Mouse (Mus musculus) gastrocnemius, postnatal 14 days (tissue): ENCODE measurements around the gene Qrfp. TPM values are rescaled to one million over a fixed set of nuclear protein-coding genes. Genes with fewer than 3 reads are reported as not detected.

Source experiments
- DNase-seq: peaks from one replicate; pipeline ENCODE4 v3.0.0; 2021; ENCODE audit warnings: mixed read lengths
- intact Hi-C: fragments of 180-260 bp; cut with DNase I; formaldehyde crosslinking; loops from one replicate; pipeline ENCODE4 v1.15.1; 2025; ENCODE audit warnings: low total_unique reads
- long read RNA-seq, 2 experiments: library from polyadenylated mRNA; stranded (forward); transcript quantifications; one replicate each; pipeline ENCODE4 v2.0.0; 2021
- total RNA-seq, 2 experiments: library from RNA; stranded (reverse); gene quantifications; 2 replicates each; pipeline ENCODE4 v1.2.3; 2021

Qrfp gene
- not detected for total RNA-seq
- long read RNA-seq, experiment 1: 0 reads
- long read RNA-seq, experiment 2: 0 reads

DNA sequence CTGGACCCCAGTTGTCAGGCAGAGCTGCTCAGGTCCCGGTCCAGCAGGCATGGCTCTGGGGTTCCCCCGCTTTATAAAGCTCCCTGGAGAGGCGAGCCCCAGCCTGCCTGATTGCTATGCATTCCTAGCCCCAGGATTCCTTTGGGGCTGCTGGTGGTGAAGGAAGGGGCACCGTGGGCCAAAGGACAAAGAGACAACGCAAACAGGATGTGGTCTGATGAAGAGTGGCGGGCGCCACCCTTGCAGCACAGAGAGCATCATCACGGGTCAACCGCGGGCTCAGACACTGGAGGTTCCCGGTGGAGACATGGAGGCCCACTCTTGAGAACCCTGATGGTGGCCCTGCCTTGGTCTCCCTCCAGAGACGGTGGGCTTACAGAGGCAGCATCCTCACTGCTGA lies at the start of gene Qrfp:
Gene Qrfp (minus strand): TSS at position 137 of the 400 bp plus-strand sequence.
- intact Hi-C loops: no loop called here
- DNase-seq: no peak

DNA sequence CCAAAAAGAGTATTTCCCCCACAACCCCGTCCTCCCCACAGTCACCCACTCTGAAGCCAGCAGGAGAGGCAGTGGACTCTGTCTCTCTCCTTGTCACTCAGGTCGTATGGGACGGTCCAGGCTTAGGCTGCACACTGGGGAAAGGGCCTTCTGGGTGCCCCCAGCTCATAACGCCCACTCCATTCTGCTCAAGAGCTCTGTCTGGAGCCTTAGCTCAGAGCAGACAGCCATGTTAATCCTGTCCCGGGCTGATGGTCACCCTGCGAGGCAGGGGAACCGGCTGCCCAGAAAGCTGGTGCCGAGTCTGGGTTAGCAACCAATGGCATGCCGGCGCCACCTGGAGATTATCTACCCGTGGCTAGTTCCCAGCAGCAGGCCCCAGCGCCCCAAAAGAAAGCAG lies 48.1 kb upstream of the Qrfp start:
- DNase-seq: no peak
- intact Hi-C loops: no loop called here

DNA sequence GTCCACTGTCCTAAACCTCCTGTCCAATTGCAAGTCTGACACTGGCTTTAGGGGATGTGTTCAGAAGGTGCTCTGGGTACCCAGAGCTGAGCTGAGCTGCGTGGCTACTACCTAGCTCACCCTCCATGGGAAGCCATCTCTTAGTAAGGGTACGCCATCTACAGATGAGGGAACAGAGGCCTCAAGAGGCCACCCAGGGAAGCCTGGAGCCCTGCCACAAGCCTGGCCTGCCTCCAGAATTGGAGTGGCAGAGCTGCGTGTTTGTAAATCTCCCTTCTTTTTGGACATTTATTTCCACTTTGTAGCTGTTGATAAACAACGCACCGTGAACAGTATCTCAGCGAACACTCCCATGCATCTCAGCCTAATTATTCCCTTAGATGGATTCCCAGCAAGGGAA lies 46.8 kb upstream of the Qrfp start:
- DNase-seq: no peak
- intact Hi-C loops: no loop called here

DNA sequence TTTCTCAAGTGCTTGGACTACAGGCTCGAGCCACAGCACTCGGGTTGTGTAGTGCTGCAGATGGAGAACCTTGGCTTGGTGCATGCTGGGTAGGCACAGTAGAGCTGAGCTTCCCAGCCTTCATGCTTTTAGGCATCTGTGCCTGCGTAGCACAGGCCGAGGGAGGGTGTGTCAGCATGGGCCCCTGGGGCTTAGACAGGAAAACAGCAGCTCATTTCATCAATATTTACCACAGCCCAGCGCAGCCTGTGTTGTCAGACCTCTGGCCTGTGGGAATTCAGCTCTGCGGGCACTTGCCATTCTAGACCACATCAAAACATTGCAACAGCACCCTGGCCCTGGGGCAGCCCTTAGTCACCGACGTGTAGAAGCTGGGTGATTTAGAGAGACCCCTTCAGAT lies 45.6 kb upstream of the Qrfp start:
- DNase-seq: no peak
- intact Hi-C loops: no loop called here

DNA sequence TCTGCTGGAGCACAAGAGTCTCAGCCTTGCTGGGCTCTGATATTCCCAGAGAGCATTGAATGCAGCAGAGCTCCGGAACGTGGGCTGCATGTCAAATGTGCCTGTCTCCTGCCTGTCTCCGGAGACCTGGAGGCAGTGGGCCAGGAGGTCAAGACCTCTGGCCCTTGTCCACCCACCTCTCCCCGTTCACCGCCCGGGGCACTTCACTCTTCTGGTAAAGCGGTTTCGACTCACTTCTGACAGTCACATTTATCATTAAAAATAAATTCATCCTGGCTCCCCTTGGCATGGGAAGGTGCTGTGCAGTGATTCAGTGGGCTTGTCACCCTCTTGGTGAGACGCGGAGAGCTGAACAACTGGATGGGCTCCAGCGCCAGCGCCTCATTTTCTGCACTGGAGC lies 39.8 kb upstream of the Qrfp start:
- intact Hi-C loops: no loop called here
- no peak for DNase-seq

GRCm38 (mm10) chr2:31847908-31848307 lies 37.5 kb upstream of the Qrfp start:
- intact Hi-C loops: no loop called here
- no peak for DNase-seq

DNA sequence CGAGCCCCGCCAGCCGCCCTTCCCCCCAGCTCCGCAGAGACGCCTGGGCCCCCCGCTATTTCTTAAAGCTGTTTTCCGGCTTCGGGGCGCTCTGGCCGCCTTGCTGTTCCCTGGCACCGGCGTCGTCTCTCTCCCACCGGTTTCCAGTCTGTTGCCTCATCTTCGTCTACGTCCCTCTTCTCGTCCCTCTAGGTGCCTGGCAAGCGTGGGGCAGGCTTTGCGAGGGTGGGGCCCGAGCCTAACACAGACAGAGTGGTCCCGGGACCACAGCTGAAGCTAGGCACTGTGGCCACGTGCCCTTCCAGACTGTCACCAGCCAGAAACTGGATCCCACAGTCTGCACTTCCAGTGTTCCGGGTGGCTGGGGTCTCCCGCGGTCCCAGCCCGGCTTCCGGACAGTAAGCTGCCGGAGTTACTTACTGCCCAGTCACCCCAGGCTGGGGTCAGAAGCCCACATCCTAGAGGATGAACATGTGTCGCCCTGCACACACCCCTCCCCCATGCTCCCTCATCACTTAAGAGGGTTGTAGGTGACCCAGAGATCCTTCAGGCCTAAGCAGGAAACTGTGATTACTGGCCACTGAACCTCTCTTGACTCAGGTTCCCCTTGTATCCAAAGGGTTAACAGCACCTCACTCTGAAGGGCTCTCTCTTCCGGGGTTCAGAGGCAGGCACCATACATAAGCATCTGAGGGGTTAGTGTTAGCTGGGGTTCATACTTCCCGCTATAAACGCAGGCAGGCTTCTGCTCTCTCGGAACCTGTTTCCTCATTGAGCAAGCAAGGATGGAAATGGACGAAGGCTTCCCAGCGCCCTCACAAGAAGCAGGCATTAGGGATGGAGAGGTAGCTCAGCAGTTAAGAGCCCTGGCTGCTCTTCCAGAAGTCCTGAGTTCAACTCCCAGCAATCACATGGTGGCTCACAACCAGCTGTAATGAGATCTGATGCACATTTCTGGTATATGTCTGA lies 36.6 kb upstream of the Qrfp start:
- intact Hi-C loops: no loop called here
- DNase-seq: no peak

DNA sequence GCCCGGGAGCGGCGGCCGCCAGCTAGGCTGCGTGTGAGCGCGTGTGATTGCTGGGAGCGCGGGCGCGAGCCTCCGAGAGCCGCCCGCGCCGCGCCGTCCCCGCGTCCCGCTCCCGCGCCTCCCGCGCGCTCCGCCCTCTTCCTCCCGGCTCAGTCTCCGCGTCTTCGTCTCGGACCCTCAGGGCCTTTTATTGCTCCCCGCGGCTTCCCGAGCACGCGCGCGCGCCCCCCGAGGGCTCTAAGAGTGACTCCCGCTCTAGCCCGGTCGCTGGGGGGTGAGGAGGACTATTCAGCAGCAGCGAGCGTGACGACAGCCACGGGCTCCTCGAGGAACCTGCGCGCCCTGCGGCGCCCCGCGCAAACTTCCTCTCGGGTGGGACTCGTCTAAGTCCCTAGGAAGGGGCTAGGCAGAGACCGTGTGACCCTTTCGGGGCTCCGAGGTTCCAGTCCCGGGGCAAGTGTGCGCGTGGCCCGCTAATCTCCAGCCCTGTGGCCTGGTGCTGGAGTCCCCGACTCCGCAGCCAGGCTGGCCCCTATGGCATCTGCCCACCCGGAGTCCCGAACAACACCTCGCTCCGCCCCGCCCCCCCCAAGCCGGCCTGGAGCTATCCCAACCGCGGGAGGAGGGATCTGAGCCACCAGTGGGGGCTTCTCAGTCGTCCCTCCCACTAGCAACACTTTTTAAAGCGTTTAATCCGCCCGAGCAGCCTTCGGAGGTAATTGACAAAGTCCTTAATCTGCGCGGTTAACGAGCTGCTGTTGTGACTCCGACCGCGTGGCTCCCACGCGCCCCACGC lies 35.7 kb upstream of the Qrfp start, which contains the start of gene Fibcd1:
Gene Fibcd1 (minus strand): TSS at position 110 of the 796 bp plus-strand sequence.
- intact Hi-C loops: no loop called here
- DNase-seq: no peak

GRCm38 (mm10) chr2:31845512-31845895 lies 35.1 kb upstream of the Qrfp start:
- intact Hi-C loops: no loop called here
- DNase-seq: no peak

DNA sequence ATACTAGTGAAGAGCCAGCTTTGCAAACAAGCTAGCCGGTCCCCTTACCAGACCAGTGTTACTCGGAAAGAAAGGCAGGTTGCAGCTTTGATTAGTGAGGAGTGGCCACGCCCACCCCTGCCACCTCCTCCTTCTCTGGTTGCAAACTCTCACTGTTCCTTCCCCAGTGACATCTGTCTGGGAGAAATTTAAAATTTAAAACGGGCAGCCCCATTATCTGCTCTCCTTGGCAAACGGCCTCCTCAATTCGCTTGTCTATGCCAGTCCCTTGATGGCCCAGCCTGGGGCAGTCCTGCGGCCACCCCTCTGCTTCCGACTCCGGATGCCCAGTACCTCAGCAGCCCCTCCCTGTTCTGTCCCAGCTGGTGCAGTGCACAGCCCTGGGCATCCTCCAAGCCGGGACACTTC lies 34.4 kb upstream of the Qrfp start:
- intact Hi-C loops: no loop called here

DNA sequence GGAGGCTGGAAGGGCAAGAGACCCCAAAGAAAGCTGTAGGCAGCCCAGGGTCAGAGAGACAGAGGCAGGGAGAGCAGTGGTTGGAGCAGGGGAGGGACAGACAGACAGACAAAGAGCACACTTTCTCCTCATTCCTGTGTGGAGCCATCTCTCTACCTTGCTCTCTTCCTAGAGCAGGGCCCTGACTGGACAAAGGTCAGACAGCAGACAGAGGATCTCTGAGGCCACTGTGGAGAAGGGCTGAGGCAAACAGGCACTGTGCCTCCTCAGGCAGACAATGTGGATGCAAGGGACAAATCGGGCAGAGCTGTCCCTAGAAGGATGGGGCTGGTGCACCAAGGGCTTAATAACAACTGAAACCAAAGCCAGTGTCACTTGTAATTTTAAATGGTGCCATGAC lies 28.5 kb upstream of the Qrfp start:
- intact Hi-C loops: no loop called here
- no peak for DNase-seq

More for the DNA sequence above, 34.4 kb upstream of the Qrfp start:
- DNase-seq: no peak

DNA sequence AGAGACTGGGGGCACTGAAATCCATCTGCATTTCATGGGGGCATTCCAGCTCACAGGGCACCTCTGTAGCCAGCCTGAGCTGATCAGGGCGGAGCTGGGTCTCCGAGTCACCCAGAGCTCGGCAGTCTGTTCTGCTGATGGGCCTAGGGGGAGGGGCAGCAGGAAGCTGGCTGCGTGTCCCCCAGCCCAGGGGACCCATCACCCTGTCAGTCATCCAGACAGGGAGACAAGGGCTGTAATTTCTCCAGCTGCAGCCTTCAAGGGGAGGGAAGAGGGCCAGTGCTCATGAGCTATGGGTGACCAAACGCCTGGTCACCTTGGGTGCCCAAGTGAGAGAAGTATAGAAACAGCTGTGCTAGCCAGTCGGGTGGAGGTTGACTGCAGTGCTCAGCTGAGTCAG lies 26.6 kb upstream of the Qrfp start:
- DNase-seq: no peak
- intact Hi-C loops: no loop called here

DNA sequence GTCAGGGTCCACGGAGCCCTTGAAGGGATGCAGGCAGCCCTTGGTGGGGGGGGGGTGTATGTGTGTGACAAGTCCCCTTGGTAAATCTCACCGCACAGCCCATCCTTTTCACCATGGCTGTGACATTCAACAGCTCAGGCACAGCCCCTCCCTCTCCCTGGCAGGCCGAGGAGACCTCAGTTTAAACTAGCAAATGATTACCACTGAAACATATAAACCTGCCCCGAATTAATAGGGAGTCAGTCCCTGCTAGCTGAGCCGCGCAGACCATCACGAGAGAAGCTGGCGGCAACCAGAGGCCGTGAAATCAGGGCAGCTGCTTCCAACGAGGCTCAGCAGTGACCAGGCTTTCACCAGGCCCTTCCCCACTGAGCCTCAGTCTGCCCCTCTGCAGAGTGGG lies 25.7 kb upstream of the Qrfp start:
- no peak for DNase-seq
- intact Hi-C loops: no loop called here

- intact Hi-C loops: no loop called here
- no peak for DNase-seq
Measured at GRCm38 (mm10) chr2:31828311-31828825, 18.0 kb upstream of the Qrfp start.

GRCm38 (mm10) chr2:31827877-31828276 lies 17.5 kb upstream of the Qrfp start:
- DNase-seq: no peak
- intact Hi-C loops: no loop called here

GRCm38 (mm10) chr2:31826094-31827085 lies 16.0 kb upstream of the Qrfp start:
- DNase-seq: no peak
- intact Hi-C loops: no loop called here

DNA sequence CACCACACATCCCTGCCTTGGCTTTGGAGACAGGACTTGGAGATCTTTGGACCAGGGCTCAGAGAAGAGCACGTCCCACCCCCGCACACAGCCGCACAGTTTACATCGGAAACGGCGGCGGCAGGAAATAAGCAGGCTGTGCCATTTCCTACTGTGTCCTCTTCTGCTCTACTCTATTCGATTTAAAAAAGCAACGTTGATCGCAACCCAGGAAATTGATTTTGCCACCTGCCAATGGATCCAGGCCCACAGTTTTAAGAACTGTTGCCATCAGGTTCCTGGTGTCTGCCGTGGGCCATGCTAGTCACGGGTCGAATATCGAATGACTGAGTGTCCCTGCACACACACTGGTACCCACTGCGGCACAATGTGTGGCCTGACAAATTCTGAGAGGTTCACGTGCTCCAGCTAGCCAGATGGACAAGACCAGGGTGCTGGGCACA lies 15.1 kb upstream of the Qrfp start:
- intact Hi-C loops: no loop called here

GRCm38 (mm10) chr2:31823933-31824730 lies 13.8 kb upstream of the Qrfp start:
- DNase-seq: no peak
- intact Hi-C loops: no loop called here

More for the DNA sequence above, 15.1 kb upstream of the Qrfp start:
- DNase-seq: no peak
